Mouse (Mus musculus): ENCODE data around the gene Rbm4b.
"Not testable (repeated sequence)": the region's sequence is repeated elsewhere in the genome, so short reads cannot be mapped to it uniquely, and the experiment has no call there.

The Rbm4b gene

GRCm38 (mm10) chr19:4748493-4748892 lies 7.8 kb upstream of the Rbm4b start:
- Histone ChIP-seq H3K9me3 (ENCODE audit: low read length) (no peaks in the 10 kb centered on the region), H3K4me3 (replicated peaks; ENCODE audit: low read length) (no peak overlapping the region), H3K36me3 (ENCODE audit: insufficient read depth, low read length) (peaks cover 87% of the 10 kb centered on the region), H3K4me1 (replicated peaks; ENCODE audit: low read depth, low read length) (peaks cover 7% of the 10 kb centered on the region), H3K27me3 (ENCODE audit: insufficient read depth, low read length) (no peaks in the 10 kb centered on the region)
- TF ChIP-seq POU5F1 (IDR thresholded peaks at IDR 0.05; ENCODE audit: borderline replicate concordance, low read length) = no peak
- TF ChIP-seq CTCF (conservative IDR thresholded peaks at IDR 0.05; ENCODE audit: low read length) = no peak
- TF ChIP-seq NANOG (IDR thresholded peaks at IDR 0.05; ENCODE audit: borderline replicate concordance, low read length) = no peak

GRCm38 (mm10) chr19:4749975-4750374 lies 6.3 kb upstream of the Rbm4b start:
- TF ChIP-seq CTCF (conservative IDR thresholded peaks at IDR 0.05; ENCODE audit: low read length) = no peak
- TF ChIP-seq NANOG (IDR thresholded peaks at IDR 0.05; ENCODE audit: borderline replicate concordance, low read length) = no peak
- TF ChIP-seq POU5F1 (IDR thresholded peaks at IDR 0.05; ENCODE audit: borderline replicate concordance, low read length) = no peak
- H3K4me1 ChIP-seq (replicated peaks; ENCODE audit: low read depth, low read length) = peaks cover 7% of the 10 kb centered on the region
- peaks cover 77% of the 10 kb centered on the region for H3K36me3 ChIP-seq (ENCODE audit: insufficient read depth, low read length)
- H3K4me3 ChIP-seq (replicated peaks; ENCODE audit: low read length) = no peak overlapping the region
- no peaks in the 10 kb centered on the region for H3K27me3 ChIP-seq (ENCODE audit: insufficient read depth, low read length)
- no peaks in the 10 kb centered on the region for H3K9me3 ChIP-seq (ENCODE audit: low read length)

GRCm38 (mm10) chr19:4755565-4756192 lies 618 bp upstream of the Rbm4b start:
- no peaks in the 10 kb centered on the region for H3K27me3 ChIP-seq (ENCODE audit: insufficient read depth, low read length)
- TF ChIP-seq CTCF (conservative IDR thresholded peaks at IDR 0.05; ENCODE audit: low read length) (peak; percentile 69), NANOG (IDR thresholded peaks at IDR 0.05; ENCODE audit: borderline replicate concordance, low read length) (no peak)
- H3K9me3 ChIP-seq (ENCODE audit: low read length) = no peaks in the 10 kb centered on the region
- peak overlapping the region; percentile 83 for H3K4me3 ChIP-seq (replicated peaks; ENCODE audit: low read length)
- peaks cover 42% of the 10 kb centered on the region for H3K4me1 ChIP-seq (replicated peaks; ENCODE audit: low read depth, low read length)
- peaks cover 50% of the 10 kb centered on the region for H3K36me3 ChIP-seq (ENCODE audit: insufficient read depth, low read length)

- no peaks in the 10 kb centered on the region for H3K9me3 ChIP-seq (ENCODE audit: low read length)
- H3K36me3 ChIP-seq (ENCODE audit: insufficient read depth, low read length) = peaks cover 51% of the 10 kb centered on the region
- H3K4me1 ChIP-seq (replicated peaks; ENCODE audit: low read depth, low read length) = peaks cover 54% of the 10 kb centered on the region
- TF ChIP-seq NANOG (IDR thresholded peaks at IDR 0.05; ENCODE audit: borderline replicate concordance, low read length) = no peak
- TF ChIP-seq CTCF (conservative IDR thresholded peaks at IDR 0.05; ENCODE audit: low read length) = no peak
- no peak for TF ChIP-seq POU5F1 (IDR thresholded peaks at IDR 0.05; ENCODE audit: borderline replicate concordance, low read length)
- H3K4me3 ChIP-seq (replicated peaks; ENCODE audit: low read length) = peak overlapping the region; percentile 83
- no peaks in the 10 kb centered on the region for H3K27me3 ChIP-seq (ENCODE audit: insufficient read depth, low read length)
Observed at GRCm38 (mm10) chr19:4756921-4757320, 624 bp downstream of the Rbm4b start.

DNA sequence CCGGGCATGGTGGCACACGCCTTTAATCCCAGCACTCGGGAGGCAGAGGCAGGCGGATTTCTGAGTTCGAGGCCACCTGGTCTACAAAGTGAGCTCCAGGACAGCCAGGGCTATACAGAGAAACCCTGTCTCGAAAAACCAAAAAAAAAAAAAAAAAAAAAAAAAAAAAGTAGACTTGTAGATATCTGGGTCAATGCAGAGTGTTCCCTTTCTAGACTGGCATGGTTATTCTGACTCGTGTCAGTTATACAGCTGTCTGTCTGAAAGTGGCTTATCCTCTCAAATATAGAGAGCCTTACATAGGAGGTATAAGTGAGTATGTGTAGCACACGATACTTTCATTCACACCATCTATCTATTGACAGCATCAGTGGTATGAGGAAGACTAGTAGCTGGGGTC lies 4.2 kb downstream of the Rbm4b start:
- Histone ChIP-seq H3K4me1 (replicated peaks; ENCODE audit: low read depth, low read length) (peaks cover 86% of the 10 kb centered on the region), H3K36me3 (ENCODE audit: insufficient read depth, low read length) (peaks cover 79% of the 10 kb centered on the region)
- not testable (repeated sequence) for H3K27me3 ChIP-seq (ENCODE audit: insufficient read depth, low read length); H3K9me3 ChIP-seq (ENCODE audit: low read length); H3K4me3 ChIP-seq (replicated peaks; ENCODE audit: low read length)

GRCm38 (mm10) chr19:4762876-4763275 lies 6.6 kb downstream of the Rbm4b start:
- Histone ChIP-seq H3K4me1 (replicated peaks; ENCODE audit: low read depth, low read length) (peaks cover 90% of the 10 kb centered on the region), H3K36me3 (ENCODE audit: insufficient read depth, low read length) (peaks cover 96% of the 10 kb centered on the region), H3K27me3 (ENCODE audit: insufficient read depth, low read length) (no peaks in the 10 kb centered on the region), H3K9me3 (ENCODE audit: low read length) (no peaks in the 10 kb centered on the region), H3K4me3 (replicated peaks; ENCODE audit: low read length) (no peak overlapping the region)
- TF ChIP-seq NANOG (IDR thresholded peaks at IDR 0.05; ENCODE audit: borderline replicate concordance, low read length) (no peak), POU5F1 (IDR thresholded peaks at IDR 0.05; ENCODE audit: borderline replicate concordance, low read length) (no peak), CTCF (conservative IDR thresholded peaks at IDR 0.05; ENCODE audit: low read length) (no peak; the same call in 1 of the 2 replicates)

GRCm38 (mm10) chr19:4767507-4768148 lies 11.3 kb downstream of the Rbm4b start:
- peaks cover 99% of the 10 kb centered on the region for H3K36me3 ChIP-seq (ENCODE audit: insufficient read depth, low read length)
- no peaks in the 10 kb centered on the region for H3K27me3 ChIP-seq (ENCODE audit: insufficient read depth, low read length)
- H3K4me1 ChIP-seq (replicated peaks; ENCODE audit: low read depth, low read length) = peaks cover 84% of the 10 kb centered on the region
- no peaks in the 10 kb centered on the region for H3K9me3 ChIP-seq (ENCODE audit: low read length)
- no peak overlapping the region for H3K4me3 ChIP-seq (replicated peaks; ENCODE audit: low read length)
- TF ChIP-seq CTCF (conservative IDR thresholded peaks at IDR 0.05; ENCODE audit: low read length) (no peak), NANOG (IDR thresholded peaks at IDR 0.05; ENCODE audit: borderline replicate concordance, low read length) (no peak), POU5F1 (IDR thresholded peaks at IDR 0.05; ENCODE audit: borderline replicate concordance, low read length) (no peak)

GRCm38 (mm10) chr19:4772785-4773184 lies 16.5 kb downstream of the Rbm4b start:
- Histone ChIP-seq H3K27me3 (ENCODE audit: insufficient read depth, low read length) (no peaks in the 10 kb centered on the region), H3K36me3 (ENCODE audit: insufficient read depth, low read length) (peaks cover 99% of the 10 kb centered on the region), H3K4me1 (replicated peaks; ENCODE audit: low read depth, low read length) (peaks cover 83% of the 10 kb centered on the region), H3K9me3 (ENCODE audit: low read length) (no peaks in the 10 kb centered on the region), H3K4me3 (replicated peaks; ENCODE audit: low read length) (no peak overlapping the region)
- TF ChIP-seq CTCF (conservative IDR thresholded peaks at IDR 0.05; ENCODE audit: low read length) (no peak), NANOG (IDR thresholded peaks at IDR 0.05; ENCODE audit: borderline replicate concordance, low read length) (no peak), POU5F1 (IDR thresholded peaks at IDR 0.05; ENCODE audit: borderline replicate concordance, low read length) (no peak)

DNA sequence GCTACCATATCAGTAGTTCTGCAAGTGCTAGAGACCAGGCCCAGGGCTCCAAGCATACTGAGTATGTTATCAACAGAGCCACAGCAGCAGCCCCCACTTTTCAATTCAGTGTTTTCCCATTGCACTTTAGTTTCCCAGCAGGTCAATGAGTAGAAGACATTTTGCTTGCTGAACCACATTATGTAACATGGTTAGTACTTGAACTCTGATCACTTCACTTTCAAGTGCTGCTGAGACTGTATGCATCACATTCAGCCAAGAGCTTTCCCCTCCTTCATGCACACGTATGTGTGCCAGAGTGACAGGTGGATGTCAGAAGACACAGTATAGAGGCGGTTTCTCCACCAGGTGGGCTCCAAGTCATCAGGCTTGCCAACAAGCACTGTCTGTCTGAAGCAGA lies 26.6 kb downstream of the Rbm4b start:
- TF ChIP-seq NANOG (IDR thresholded peaks at IDR 0.05; ENCODE audit: borderline replicate concordance, low read length) = no peak
- TF ChIP-seq CTCF (conservative IDR thresholded peaks at IDR 0.05; ENCODE audit: low read length) = no peak
- TF ChIP-seq POU5F1 (IDR thresholded peaks at IDR 0.05; ENCODE audit: borderline replicate concordance, low read length) = no peak

More for the DNA sequence above, 26.6 kb downstream of the Rbm4b start:
- H3K36me3 ChIP-seq (ENCODE audit: insufficient read depth, low read length) = peaks cover 100% of the 10 kb centered on the region
- H3K4me1 ChIP-seq (replicated peaks; ENCODE audit: low read depth, low read length) = peaks cover 97% of the 10 kb centered on the region
- no peak overlapping the region for H3K4me3 ChIP-seq (replicated peaks; ENCODE audit: low read length)
- no peaks in the 10 kb centered on the region for H3K27me3 ChIP-seq (ENCODE audit: insufficient read depth, low read length)
- H3K9me3 ChIP-seq (ENCODE audit: low read length) = no peaks in the 10 kb centered on the region
